Mouse (Mus musculus) ES-E14 (cell line): ENCODE measurements around the gene Hap1.

ENCODE experiments used
- CHD2 ChIP-seq: IDR thresholded peaks from 2 replicates; pipeline ENCODE4 v1.6.1; 2014; ENCODE audit warnings: mild to moderate bottlenecking, low read depth, low read length, inconsistent platforms
- HCFC1 ChIP-seq: IDR thresholded peaks from 2 replicates; pipeline ENCODE4 v1.6.1; 2012; ENCODE audit warnings: low read length, inconsistent platforms, borderline replicate concordance; ENCODE audit not compliant: insufficient read depth
- MAFK ChIP-seq: IDR thresholded peaks from 2 replicates; pipeline ENCODE4 v1.6.1; 2014; ENCODE audit warnings: mild to moderate bottlenecking, low read depth, low read length, inconsistent platforms; ENCODE audit not compliant: insufficient read depth
- ZNF384 ChIP-seq: IDR thresholded peaks from 2 replicates; pipeline ENCODE4 v1.6.1; 2012; ENCODE audit warnings: low read depth, low read length, inconsistent platforms

GRCm38 (mm10) chr11:100398517-100398916 is 42.6 kb upstream of the Hap1 start:
- TF ChIP-seq MAFK: no peak
- TF ChIP-seq HCFC1: no peak
- no peak for TF ChIP-seq ZNF384
- no peak for TF ChIP-seq CHD2
